Mouse (Mus musculus): ENCODE results near the gene Tmc6. TPM values are rescaled to one million over a fixed set of nuclear protein-coding genes. Genes with fewer than 3 reads are reported as not detected.

The Tmc6 gene
- polyA plus RNA-seq, 1 experiment = 606 TPM

DNA sequence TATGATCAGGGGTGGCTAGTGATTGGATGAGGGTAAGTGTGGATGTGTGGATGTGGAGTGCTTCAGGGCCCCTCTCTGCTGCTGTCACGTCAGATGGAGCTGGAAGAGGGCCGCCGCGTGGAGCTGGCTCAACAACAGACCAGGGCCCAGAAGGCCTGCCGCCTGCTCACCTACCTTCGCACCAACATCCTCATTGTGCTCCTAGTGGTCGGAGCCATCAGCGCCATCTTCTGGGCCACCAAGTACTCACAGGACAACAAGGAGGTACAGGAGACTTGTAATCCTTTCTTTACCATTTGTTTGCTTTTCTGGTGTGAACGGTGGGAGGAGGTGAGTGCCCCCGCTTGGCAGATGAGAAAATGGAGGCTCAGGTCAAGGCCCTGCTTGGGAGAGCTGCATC, 4.3 kb upstream of the Tmc6 start:
- H3K27ac ChIP-seq (ENCODE audit: insufficient read depth, low read depth, low read length) = no peak overlapping the region
- 38% methylated on average over 10 of the region's 10 CpGs for WGBS
- TF ChIP-seq CTCF (IDR thresholded peaks at IDR 0.05; ENCODE audit: insufficient read depth, low read depth, low read length) = peak; percentile 31; the same call in 1 of the 2 replicates
- no peak for TF ChIP-seq POLR2A (IDR thresholded peaks at IDR 0.05; ENCODE audit: insufficient read depth, low read depth, low read length)
- H3K4me3 ChIP-seq (ENCODE audit: insufficient read depth, low read depth, low read length) = no peak overlapping the region
- H3K4me1 ChIP-seq (ENCODE audit: control insufficient read depth, insufficient read depth, low read length) = peaks cover 6% of the 10 kb centered on the region; the same call in 1 of the 2 replicates

DNA sequence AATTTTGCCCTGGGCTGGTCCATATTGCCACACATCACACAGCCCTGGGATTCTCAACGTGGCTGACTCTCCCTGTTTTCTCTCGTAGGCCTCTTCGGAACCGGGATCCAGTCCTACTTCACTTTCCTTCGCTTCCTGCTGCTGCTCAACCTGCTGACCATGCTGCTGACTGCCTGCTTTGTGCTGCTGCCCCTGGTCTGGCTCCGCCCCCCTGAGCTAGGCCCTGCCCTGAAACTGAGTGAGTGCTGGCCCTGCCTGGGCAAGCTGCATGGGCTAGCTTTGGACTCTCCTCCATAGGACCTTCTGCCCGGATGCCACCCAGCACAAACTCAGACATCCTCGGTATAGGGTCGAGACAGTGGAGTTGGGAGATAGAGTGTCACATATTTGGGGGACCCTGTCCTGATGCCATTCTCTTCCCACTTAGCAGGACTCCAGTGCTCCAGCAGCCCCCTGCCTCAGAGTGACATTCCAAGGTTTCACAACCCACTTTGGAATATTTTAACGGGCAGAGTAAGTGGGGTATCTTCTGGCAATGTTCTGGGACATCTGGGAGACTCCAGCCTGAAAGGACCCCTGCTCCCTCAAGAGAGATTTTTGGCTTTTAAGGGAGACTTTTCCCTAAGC, 1.8 kb upstream of the Tmc6 start:
- no peak overlapping the region for H3K4me3 ChIP-seq (ENCODE audit: insufficient read depth, low read depth, low read length)
- WGBS = 73% methylated on average over 10 of the region's 10 CpGs
- H3K4me1 ChIP-seq (ENCODE audit: control insufficient read depth, insufficient read depth, low read length) = peaks cover 30% of the 10 kb centered on the region
- H3K27ac ChIP-seq (ENCODE audit: insufficient read depth, low read depth, low read length) = no peak overlapping the region
- no peak for TF ChIP-seq POLR2A (IDR thresholded peaks at IDR 0.05; ENCODE audit: insufficient read depth, low read depth, low read length)
- no peak for TF ChIP-seq CTCF (IDR thresholded peaks at IDR 0.05; ENCODE audit: insufficient read depth, low read depth, low read length)

- Histone ChIP-seq H3K4me3 (ENCODE audit: insufficient read depth, low read depth, low read length) (peak overlapping the region; percentile 20; the same call in 1 of the 2 replicates), H3K27ac (ENCODE audit: insufficient read depth, low read depth, low read length) (no peak overlapping the region), H3K4me1 (ENCODE audit: control insufficient read depth, insufficient read depth, low read length) (peaks cover 34% of the 10 kb centered on the region)
- 17% methylated on average over 31 of the region's 31 CpGs for WGBS
- no peak for TF ChIP-seq POLR2A (IDR thresholded peaks at IDR 0.05; ENCODE audit: insufficient read depth, low read depth, low read length)
Observed at GRCm38 (mm10) chr11:117783089-117783488, 1.1 kb upstream of the Tmc6 start.

DNA sequence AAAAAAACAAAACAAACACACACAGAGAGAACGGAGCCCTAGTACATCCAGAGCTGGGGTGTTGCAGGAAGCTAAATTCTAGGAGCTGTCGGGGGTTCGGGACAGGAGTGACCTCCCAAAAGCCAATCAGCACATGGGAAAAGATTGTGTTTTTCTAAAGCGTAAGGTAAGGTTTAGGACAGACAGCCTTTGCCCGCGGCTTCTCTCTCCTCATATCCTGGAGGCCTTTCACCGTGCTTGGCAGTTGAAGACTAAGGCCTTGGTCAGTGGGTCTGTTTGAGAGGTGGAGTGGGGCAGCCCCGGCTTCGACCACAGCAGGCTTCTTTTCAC, 672 bp upstream of the Tmc6 start:
- Histone ChIP-seq H3K4me3 (ENCODE audit: insufficient read depth, low read depth, low read length) (no peak overlapping the region; the same call in 1 of the 2 replicates), H3K4me1 (ENCODE audit: control insufficient read depth, insufficient read depth, low read length) (peaks cover 34% of the 10 kb centered on the region), H3K27ac (ENCODE audit: insufficient read depth, low read depth, low read length) (no peak overlapping the region)
- 72% methylated on average over 9 of the region's 9 CpGs for WGBS
- TF ChIP-seq POLR2A (IDR thresholded peaks at IDR 0.05; ENCODE audit: insufficient read depth, low read depth, low read length) (no peak), CTCF (IDR thresholded peaks at IDR 0.05; ENCODE audit: insufficient read depth, low read depth, low read length) (no peak)

DNA sequence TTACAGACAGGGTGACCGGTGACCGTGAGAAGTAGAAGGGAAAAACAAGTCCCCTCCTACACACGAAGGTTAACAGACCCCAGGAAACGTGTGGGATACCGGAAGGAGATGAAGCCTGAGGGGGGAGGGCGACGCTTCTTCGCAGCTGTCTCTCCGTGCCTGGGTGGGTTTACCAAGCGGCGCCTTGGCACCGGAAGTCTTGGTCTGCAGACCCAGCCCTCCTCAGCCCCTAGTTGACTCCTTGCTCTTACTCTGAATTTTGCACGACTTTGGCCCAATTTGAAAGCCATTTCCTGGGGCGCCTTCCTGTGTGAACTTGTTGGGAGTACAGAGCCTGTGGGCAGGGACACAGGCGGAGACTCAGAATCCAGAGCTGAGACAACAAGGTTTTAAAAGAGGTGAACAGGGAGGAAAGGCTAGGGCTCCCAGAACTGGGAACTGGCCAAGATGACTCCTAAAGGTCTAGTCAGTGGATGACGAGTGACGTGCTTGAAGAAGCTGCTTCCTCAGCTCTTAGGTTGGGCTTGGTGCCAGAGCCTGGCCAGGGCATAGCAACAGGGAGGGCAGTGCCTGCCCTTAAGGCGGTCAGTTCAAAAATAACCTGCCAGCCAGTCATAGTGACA, 688 bp downstream of the Tmc6 start:
- no peak overlapping the region; the same call in 1 of the 2 replicates for H3K4me3 ChIP-seq (ENCODE audit: insufficient read depth, low read depth, low read length)
- WGBS = 34% methylated on average over 18 of the region's 18 CpGs
- peaks cover 34% of the 10 kb centered on the region for H3K4me1 ChIP-seq (ENCODE audit: control insufficient read depth, insufficient read depth, low read length)
- TF ChIP-seq POLR2A (IDR thresholded peaks at IDR 0.05; ENCODE audit: insufficient read depth, low read depth, low read length) (no peak), CTCF (IDR thresholded peaks at IDR 0.05; ENCODE audit: insufficient read depth, low read depth, low read length) (no peak)
- no peak overlapping the region for H3K27ac ChIP-seq (ENCODE audit: insufficient read depth, low read depth, low read length)

GRCm38 (mm10) chr11:117780582-117781111, 1.4 kb downstream of the Tmc6 start:
- peak overlapping the region; percentile 24 for H3K4me3 ChIP-seq (ENCODE audit: insufficient read depth, low read depth, low read length)
- WGBS = 7% methylated on average over 19 of the region's 19 CpGs
- no peak overlapping the region for H3K27ac ChIP-seq (ENCODE audit: insufficient read depth, low read depth, low read length)
- TF ChIP-seq POLR2A (IDR thresholded peaks at IDR 0.05; ENCODE audit: insufficient read depth, low read depth, low read length) (no peak), CTCF (IDR thresholded peaks at IDR 0.05; ENCODE audit: insufficient read depth, low read depth, low read length) (no peak)
- peaks cover 34% of the 10 kb centered on the region for H3K4me1 ChIP-seq (ENCODE audit: control insufficient read depth, insufficient read depth, low read length)

GRCm38 (mm10) chr11:117780199-117780515, 1.8 kb downstream of the Tmc6 start:
- WGBS = 6% methylated on average over 17 of the region's 17 CpGs
- Histone ChIP-seq H3K27ac (ENCODE audit: insufficient read depth, low read depth, low read length) (no peak overlapping the region), H3K4me1 (ENCODE audit: control insufficient read depth, insufficient read depth, low read length) (peaks cover 34% of the 10 kb centered on the region), H3K4me3 (ENCODE audit: insufficient read depth, low read depth, low read length) (peak overlapping the region; percentile 24)
- no peak for TF ChIP-seq CTCF (IDR thresholded peaks at IDR 0.05; ENCODE audit: insufficient read depth, low read depth, low read length)
- no peak for TF ChIP-seq POLR2A (IDR thresholded peaks at IDR 0.05; ENCODE audit: insufficient read depth, low read depth, low read length)

DNA sequence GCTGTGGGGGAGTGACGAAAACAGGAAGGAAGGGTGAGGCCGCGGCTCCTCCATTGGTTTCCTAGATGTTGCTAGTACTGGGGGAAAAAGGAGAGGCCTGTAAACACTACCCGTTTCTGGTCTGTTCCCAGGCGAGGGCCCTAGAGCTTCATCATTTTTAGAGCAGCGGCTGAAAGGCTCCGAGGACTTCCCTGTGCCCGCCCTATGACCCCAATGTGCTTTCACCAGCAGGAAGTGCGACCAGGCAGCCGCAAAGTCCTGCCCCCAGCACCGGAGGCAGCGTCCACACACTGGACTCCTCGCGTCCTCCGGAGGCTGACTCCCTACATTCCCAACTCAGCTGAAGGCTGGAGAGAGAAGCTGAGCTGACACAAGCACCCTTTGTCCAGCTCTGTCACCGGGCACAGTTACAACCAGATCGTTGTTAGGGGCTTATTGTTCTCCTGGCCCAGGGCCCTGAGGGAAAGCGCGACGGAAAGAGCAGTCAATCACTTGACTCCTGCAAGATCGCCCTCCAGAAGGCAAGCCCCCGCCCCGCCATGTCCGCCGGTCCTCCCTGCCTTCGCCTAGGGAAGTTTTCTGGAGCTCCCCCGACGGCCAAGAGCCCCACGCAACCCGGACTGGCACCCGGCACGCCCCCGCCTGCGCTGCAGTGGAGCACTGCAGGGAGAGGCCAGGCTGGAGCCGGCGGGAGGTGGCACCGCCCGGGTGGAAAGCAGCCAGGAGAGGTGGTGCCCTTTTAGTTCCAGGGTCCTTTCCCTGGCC, 2.4 kb downstream of the Tmc6 start:
- 18% methylated on average over 38 of the region's 38 CpGs for WGBS
- H3K4me3 ChIP-seq (ENCODE audit: insufficient read depth, low read depth, low read length) = peak overlapping the region; percentile 24
- peaks cover 34% of the 10 kb centered on the region for H3K4me1 ChIP-seq (ENCODE audit: control insufficient read depth, insufficient read depth, low read length)
- no peak for TF ChIP-seq CTCF (IDR thresholded peaks at IDR 0.05; ENCODE audit: insufficient read depth, low read depth, low read length)
- TF ChIP-seq POLR2A (IDR thresholded peaks at IDR 0.05; ENCODE audit: insufficient read depth, low read depth, low read length) = no peak
- H3K27ac ChIP-seq (ENCODE audit: insufficient read depth, low read depth, low read length) = no peak overlapping the region

DNA sequence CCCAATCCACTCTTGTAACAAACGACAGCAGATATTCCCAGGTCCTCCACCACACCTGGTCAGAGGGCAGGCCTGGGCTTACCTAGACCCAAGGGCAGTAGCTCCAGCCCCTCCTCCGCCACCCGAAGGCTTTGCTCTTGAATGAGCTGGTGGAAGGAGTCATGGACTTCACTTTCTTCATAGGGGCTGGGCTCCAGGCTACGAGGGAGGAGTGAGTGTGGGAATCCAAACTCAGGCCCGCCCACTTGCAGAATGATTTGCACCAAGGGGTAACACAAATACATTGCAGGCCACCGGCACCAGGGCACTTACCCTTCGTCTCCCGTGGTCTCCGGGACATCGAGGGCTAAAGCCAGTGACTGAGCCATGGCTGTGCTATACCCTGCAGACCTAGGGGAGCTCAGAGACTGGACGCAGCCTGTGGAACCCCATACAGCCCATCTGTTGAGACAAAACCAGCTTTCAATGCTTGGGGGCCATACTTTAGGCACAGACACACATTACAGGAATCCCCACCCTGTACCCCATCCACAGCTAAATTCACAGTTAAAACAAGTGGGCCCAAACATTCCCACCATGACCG, 3.1 kb downstream of the Tmc6 start:
- 82% methylated on average over 12 of the region's 12 CpGs for WGBS
- Histone ChIP-seq H3K4me1 (ENCODE audit: control insufficient read depth, insufficient read depth, low read length) (peaks cover 34% of the 10 kb centered on the region), H3K4me3 (ENCODE audit: insufficient read depth, low read depth, low read length) (no peak overlapping the region), H3K27ac (ENCODE audit: insufficient read depth, low read depth, low read length) (no peak overlapping the region)
- no peak for TF ChIP-seq CTCF (IDR thresholded peaks at IDR 0.05; ENCODE audit: insufficient read depth, low read depth, low read length)
- no peak for TF ChIP-seq POLR2A (IDR thresholded peaks at IDR 0.05; ENCODE audit: insufficient read depth, low read depth, low read length)

All from olfactory bulb, adult 2 months (tissue).